Comparison of ENCODE assay signal across 11 mouse cellular contexts in the genomic region with DNA sequence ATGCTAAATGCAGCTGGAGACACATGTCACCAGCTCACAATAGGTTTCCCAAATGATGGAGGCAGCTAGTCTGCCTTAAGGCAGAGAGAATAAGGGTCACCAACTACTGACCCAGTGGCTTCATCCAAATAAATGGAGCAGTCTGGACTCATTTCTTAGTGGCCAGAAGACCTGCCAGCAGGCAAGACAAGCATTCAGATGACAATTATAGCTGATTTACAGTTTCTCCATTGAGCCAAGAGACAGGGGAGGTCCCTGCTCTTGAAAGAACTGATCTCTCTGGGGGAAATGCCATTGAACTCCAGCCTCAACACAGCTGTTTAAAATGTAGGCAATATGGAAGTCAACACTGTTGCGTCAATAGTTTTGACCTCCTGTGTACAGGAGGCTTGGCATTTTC.
"Had no signal": no experiment of that assay in that cellular context is flagged by ENCODE, and none has a peak within 500 bp of the region (broad histone marks: within the 10 kb centered on the region; RNA-seq: fewer than 3 reads in every experiment).

No protein-coding gene starts in this region.

- ATAC-seq: lung, postnatal 0 days had no signal

- H3K9me3 ChIP-seq: limb, embryonic 10.5 days; liver, embryonic 15.5 days had no signal

- H3K36me3 ChIP-seq: limb, embryonic 10.5 days; liver, embryonic 15.5 days had no signal

- H3K9ac ChIP-seq: liver, embryonic 15.5 days had no signal

- H3K4me3 ChIP-seq: left cerebral cortex, adult 2 months; limb, embryonic 10.5 days; liver, embryonic 15.5 days had no signal

- H3K27me3 ChIP-seq: liver, embryonic 15.5 days had no signal

- H3K4me2 ChIP-seq: liver, embryonic 11.5 days; liver, embryonic 15.5 days had no signal

- H3K27ac ChIP-seq: left cerebral cortex, adult 2 months; limb, embryonic 10.5 days; liver, embryonic 15.5 days; stomach, postnatal 0 days had no signal

- DNase-seq: kidney, adult 11 months; kidney, postnatal 25 days; lung, adult 2 months; lung, postnatal 36 days; thymus, postnatal 25 days had no signal

- H3K4me1 ChIP-seq: liver, embryonic 15.5 days had no signal
